Mouse (Mus musculus): ENCODE results near the gene Gm45716.

DNA sequence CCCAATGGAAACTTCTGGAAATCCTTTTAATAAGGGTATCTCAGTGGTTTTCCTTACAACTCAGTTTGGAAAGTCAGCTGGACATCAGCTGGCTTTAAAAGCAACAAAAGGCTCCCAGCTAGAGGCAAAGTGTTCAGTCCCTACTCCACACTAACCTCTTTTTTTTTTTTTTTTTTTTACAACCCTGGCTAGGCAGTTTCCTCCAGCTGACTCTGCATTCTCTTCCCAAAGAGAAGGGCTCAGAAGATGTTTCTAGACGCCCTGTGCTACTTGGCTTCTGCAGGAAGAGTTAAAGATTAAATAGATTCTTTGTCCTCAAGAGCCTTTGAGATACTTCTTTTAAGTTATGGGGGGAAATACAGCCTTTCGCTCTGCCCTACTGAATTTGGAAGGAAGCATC is 33.3 kb downstream of the Gm45716 start:
- TF ChIP-seq CTCF (IDR thresholded peaks at IDR 0.05; ENCODE audit: low read depth): no peak
- TF ChIP-seq EP300 (IDR thresholded peaks at IDR 0.05; ENCODE audit: low read depth): no peak

Measured in liver, embryonic 14.5 days (tissue).